Mouse (Mus musculus): ENCODE results near the gene Wdr25.

Wdr25 gene

DNA sequence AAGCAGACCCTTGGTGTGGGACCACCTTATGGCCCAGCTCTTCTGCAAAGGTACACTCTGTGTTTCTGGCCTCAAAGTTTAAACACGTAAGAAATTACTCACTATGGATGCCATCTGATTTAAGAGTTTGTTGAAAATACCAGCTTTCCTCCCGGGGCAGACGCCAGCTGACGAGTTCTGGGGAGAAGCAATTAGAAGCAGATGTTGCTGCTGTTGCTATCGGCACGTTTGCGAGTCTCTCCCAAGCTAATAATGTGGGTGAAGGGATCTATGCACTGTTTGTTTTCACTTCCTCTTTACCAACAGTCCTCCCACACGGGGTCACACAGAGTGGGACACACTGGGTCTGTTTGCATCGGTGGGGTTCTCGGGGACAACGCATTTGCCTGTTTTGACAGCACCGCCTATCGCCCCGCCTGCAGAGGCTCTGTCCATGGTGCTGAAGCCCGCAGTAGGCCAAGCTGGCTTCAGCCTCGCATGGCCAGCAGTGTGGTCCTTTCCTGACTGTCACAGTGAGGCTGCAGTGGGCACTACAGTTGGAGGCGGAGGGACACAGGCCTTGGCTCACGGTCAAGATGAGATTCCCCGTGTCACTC, 101.1 kb downstream of the Wdr25 start:
- DNase-seq = peak; percentile 80 to 81

DNA sequence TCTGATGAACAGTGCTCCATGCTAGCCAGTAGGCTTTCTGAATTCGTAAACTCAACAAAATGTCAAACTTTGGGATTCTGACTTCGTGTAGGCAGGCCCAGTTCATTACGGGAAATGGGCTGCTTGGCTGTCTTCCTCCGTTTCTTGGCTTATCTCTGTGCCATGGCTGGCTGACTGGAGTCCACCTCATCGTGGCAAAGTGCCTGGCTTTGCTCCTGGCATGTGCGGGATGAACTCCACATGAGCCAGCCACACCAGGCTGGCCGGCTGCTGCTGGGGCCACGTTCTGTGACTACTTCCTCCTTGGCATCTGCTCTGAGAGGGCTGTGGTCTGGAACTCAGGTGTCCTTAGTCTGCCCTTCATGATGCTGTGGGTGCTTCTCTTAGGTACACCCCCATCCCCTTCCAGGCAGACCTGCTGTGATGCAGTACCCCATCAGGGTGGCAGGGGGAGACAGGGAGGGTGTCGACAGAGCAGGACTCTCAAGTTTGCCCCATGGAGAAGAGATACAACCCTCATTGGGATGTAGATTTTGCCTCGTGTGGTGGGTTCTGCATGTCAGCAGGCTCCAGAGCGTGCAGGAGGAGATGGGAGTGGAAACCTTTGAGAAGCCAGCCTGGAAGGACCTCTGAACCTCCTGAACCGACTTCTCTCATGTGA, 102.7 kb downstream of the Wdr25 start:
- no peak for DNase-seq

DNA sequence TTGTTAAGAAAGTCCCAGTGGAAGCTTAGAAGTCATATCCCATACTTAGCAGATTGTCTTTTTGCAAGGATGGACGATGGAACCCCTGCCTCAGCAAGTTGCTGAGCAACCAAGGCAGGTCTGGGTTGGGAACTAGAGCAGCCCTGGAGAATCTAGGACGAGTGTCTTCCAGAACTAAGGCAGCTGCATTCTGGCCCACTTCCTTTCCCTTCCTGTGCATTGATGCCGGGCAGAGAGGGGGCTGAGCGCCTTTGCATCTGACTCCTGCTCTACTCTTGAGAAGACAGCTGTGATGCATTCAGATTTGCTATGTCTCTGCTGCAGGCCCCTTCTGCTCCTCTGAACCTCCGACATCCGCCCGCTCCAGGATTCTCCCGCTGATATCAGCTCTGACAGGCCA, 103.8 kb downstream of the Wdr25 start:
- DNase-seq = no peak

DNA sequence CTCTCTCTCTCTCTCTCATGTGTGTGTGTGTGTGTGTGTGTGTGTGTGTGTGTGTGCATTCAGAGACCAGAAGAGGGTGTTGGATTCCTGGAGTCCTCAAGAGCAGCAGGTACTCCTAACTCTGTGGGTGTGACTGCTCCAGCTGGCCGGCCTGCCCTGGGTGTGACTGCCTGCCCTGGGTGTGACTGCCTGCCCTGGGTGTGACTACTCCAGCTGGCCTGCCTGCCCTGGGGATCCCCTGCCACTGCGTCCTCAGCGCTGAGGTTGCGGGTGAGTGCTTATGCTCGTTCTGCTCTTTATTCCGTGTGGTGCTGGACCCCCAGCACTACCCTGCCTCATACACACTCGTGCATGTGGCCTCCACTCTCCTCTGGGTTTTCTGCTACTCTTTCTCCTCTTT, 109.5 kb downstream of the Wdr25 start:
- DNase-seq = no peak

DNA sequence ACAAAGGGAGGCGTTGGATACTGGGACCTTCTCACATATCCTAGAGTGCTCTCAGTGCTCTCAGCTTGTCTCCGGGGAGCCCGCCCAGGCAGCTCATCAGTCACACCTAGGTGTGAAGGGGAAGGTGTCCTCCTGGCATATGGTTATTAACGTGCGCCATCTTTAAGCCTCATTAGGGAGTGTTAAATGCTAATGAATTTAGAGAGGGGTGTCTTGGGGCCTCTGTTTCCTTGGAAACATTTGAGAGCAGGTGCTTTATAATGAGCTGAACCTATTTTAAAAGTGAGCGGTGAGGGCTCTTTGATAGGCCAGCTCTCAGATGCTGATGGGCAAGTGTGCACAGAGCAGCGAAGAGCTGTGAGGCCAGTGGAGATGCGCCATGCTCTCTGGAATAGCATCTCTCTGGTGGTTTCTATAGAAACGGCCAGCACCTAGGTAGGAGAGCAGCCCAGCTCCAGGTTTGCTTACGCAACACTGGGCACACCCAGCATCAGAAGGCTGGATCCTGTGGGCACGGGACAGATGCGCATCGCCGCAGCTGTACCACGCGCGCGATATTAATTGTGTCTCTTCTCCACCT, 116.7 kb downstream of the Wdr25 start:
- DNase-seq = no peak

DNA sequence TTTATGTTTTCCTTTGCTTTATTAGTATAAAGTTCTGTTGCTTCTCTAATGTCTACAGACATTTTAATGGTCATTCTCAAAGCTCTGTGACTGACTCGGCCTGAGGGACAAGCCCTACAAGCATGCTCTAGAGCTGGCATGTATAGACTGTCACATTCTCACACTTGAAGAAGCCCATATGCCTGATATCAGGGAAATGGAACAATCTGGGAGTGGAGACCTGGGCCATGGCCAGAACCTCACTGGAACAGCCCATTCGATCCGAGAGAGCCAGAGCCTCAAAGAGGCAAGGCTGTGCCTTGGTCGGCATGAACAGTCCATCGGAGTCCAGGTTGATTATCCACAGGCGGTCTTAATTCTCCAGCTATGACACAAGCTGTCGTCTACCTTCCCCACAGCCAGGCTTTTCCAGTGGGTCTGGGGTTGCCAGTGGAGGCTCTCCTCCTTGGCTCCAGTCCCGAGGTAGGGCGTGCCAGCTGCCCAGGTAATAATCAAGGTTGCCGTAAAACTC, 128.8 kb downstream of the Wdr25 start:
- DNase-seq = no peak

DNA sequence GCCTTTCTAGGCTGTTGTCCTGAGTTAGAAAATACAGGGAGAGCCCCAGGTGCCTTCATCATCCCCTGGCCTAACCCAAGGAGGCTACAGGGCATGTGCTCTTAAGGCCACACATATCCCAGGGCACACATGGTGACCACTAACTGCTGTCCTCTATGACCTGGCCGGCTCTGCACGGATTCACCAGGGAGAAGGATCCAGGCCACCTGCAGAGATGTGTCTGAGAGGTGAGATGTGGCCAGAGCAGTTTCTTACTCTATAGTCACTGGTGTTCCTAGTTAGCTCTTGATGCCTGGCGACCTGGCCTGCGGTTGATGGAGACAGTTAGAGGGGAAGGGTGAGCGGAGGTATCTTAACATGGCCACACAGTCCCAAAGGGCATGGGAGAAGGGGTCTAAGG, 129.5 kb downstream of the Wdr25 start:
- no peak for DNase-seq

DNA sequence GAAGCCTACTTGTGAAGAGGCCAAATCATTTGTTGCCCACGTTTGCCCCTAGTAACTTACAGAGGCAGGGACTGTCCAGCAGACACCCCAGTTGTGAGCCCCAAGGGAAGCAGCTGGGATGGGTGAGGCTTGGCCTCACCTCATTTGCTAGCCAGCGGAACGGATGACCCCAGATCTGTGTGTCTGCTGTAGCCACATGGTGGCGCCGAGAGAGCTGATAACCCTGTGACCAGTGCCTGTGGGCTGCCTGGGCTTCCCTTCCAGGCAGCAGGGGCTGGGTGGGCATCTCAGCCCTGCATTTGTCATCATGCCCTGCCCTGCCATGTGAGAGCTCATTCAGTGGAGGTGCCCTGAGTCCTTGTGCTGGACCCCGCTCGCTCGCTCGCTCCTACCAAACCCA, 130.3 kb downstream of the Wdr25 start:
- DNase-seq = peak; percentile 12 to 19

DNA sequence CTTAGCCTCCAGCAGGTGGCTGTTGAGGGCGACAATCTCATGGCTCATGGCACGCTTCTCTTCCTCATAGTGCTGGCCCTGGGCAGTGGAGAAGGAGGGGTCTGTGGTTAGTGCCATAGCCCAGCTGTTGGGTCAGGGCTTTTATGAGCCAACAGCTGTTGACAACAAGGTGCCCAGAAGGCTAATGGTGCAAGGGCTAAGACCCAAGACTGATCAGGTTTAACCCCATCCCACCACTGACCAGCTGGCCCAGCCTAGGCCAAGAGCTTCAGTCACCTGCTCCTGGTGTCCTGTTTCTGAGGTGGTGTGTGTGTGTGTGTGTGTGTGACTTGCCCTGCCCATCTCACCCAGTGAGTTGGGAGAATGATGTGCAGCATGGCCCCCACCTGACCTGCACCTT, 143.6 kb downstream of the Wdr25 start:
- no peak for DNase-seq

DNA sequence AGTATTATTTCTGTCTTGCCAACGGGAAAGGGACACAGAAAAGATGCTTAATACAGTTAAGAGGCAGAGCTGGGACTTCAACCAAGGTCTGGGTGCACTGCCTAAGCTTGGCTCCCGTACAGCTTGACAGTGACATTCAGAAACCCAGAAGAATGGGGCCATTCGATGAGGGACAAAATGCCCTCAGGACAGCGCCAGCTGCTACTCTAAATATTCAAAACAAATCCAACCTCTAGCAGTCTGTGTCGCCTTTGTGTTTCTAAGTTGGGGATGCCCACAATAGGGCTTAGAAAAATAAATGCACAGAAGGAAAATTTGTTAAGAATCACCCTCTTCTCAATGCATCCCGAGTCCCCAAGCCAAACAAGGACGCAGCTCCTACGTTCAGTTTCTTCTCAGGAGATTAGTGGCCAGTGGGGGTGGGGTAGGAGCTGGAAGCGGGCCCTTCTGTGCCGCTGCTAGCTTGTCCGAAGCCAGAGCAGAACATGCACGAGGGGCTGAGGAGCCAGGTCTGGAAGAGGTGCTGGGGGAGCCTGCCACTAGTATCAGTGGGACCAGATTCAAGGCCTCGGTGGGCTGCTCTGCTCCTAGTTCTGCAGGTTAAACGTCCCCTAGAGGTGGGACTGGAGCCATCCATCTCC, 144.9 kb downstream of the Wdr25 start:
- DNase-seq = no peak

DNA sequence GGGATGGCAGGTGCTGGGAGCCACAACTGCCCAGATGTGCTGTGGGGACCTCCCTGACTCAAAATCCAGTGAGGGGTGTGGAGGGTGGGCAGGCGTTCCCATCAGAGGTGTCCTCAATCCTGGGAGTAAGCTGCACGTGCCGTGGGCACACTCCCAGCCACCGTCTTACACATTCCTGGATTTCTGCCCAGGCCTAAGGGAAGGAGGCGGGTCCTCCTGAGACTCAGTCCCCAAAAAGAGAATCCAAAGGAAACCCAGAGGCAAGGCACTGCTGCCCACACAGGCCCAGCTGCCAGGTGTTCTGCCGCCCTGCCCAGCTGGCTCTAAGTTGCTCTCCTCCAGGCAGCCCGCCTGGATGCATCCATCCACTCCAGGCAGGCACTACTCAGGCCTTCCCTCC, 145.9 kb downstream of the Wdr25 start:
- DNase-seq = no peak

DNA sequence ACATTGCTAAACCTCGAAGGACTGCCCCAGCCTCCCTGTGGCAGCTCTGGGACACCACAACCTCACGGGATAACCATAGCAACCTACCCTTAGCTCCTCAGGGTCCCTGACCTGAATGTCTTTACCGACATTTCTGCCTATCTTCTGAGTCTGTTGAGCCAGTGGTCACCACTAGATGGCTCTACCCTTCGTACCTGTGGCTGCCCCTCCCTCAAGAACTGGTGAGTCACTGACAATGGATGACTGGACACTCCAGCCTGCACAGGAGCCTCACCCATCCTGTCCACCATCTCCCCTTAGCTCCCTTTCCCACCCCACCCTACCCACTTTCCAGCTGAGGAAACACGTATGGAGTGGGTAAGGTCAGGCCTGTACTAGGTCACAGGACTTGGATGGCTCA, 151.1 kb downstream of the Wdr25 start:
- peak; percentile 31 to 42 for DNase-seq

DNA sequence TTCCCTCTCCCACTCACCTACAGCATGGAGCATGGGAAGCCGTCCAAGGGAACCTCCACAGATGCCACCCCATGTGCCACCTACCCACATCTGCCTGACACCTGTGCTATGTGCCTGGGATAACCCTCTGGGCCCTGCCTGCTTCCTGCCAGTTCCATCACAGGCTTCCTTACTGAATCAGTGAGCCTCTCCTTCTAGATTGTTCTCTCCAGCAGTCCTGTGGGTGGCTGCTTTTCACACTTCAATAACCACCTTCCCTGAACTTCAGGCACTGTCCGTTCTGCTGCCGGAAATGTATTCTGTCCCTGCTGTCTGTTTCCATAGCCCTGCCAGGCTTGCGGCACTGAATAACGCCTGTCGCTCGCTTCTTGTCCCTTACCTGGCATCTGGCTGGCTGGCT, 152.2 kb downstream of the Wdr25 start:
- DNase-seq = no peak

DNA sequence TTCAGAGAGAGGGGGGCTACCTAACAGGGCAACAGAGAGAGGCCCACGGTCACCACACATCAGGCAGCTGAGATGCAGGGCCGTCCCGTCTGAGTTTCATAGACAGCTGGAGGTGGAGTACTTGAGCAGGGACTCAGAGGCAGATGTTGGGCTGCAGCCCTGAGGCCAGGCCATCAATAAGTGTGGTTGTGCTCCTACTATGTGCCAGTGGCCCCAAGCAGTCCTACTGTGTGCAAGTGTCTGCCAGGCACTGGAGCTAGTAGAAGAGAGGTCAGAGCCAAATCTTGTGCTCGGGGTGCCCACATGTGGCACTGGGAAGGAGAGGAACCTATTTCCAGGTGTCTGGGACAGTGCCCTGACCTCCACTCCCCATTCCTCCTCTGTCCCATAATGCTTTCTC, 156.5 kb downstream of the Wdr25 start:
- DNase-seq = no peak

DNA sequence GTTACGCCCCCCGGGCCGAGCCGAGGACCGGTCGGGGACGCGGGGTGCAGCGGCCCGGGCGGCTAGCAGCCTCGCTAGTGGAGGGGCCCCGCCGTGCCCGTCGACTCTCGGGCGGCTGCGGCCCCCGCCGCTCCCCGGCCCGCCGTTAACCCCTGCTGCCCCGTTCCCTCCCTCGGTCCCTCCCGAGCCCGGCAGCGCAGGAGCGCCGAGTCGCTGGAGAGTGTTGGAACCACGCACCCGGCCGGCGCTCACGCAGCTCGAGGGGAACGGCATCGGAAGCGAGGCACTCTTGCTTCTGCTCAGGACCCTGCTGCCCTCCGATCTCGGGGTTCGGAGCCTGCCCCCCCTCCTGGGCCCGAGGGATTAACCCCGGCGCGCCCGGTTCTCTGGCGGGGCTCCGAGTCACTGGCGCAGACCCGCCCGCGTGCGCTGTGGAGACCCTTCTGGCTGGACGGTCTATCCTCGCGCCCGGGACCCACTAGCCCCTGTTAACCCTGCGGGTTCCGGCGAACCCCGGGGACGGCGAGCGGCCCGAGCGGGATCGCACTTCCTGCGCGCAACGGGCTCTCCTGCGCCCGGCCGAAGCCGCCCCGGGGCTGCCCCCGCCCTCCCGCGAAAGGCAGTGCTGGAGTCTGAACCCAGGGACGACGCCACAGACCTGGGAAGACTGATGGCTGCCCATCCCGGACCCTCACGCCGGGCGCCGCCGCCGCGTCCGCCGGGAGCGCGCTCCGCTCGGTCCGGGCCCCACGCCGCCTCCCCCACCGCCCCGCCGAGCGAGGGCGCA, 159.8 kb downstream of the Wdr25 start:
- no peak for DNase-seq

DNA sequence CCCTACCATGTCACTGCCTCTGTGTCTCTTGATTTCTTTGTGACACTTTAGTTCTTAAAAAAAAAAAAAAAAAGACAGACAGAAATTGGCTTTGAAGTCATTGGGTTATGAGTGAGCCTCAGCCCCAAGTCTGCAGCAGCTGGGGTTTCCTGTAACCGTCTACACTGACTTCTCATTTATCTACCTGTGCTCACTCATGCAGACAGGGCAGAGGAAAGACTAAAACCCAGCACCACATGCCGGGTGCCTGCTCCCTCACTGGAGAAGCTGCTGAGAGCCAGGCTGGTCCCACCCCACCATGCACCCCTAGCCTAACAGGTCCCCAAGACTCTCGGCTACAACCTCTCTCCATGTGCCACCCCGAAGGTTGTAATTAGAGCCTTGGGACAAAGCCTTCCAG, 164.3 kb downstream of the Wdr25 start:
- no peak for DNase-seq

DNA sequence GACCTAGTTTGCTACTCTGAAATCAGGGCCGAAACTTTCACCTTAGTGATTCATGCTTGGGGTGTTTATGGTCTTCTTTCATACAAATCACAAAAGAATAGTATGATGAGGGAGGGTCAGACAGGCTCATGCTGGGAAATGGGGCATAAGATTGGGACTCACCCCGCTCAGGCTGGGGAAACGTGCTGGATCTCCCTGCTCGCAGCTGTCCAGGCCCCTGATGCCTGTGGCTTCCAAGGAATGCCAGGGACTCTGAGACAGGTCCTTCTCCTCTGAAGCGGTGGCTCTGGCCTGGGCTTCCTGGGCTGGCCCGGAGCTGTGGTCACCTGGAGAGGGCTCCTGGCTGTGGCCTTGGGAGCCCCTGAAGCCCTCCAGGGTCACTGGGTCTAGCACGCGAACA, 165.2 kb downstream of the Wdr25 start:
- no peak for DNase-seq

DNA sequence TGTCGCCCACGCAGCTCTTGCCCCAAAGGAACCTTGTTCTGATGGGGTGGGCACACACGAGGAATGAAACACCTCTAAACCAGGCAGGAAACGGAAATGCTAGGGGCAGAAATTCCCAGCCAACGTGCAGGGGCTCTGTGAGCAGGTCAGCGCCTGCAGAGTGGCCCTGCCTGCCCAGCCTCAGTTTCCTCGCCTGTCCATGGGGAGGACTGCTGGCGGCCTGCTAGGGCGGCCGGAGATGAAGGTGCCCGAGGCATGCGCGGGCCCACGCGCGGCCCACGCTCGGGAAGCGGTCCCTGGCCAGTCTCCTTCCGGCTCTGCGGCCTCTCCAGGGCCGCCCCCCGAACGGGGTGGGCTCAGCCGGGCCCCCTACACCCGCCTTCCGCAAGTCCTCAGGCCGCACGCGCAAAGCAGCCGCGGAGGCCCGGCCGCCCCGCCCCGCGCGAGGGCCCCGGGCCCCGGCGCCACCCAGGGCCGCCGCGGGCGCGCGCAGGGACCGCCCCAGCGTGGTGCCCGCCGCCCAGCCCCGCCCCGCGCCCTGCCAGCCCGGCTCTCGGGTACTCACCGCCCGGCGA, 174.2 kb downstream of the Wdr25 start:
- DNase-seq = peak; percentile 61 to 70

DNA sequence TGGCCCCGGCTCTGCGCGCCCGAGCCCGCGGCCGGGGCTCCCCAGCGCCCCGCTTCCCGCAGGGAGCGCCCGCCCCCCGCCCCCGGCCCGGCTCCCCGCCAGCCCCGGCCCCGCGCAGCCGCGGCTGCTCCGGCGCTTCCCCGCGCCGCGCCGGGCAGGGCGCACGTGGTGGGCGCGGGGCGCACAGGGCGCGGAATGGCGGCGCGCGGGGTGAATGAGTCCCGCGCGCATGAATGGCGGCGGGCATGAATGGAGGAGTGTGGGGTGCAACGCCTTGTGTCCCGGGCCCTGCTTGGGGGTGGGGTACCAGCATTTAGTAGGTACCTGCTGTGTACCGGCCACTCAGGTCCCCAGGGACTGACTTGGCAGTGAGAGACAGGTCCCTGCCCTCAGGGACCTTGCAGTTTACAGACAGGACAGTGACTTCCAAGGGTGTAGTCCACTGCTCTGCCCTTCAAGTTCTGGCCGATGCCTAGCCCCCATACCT, 174.8 kb downstream of the Wdr25 start, which contains the start of gene Begain:
Begain (minus strand) TSS at position 51 of the 487 bp plus-strand sequence.
- no peak for DNase-seq

DNA sequence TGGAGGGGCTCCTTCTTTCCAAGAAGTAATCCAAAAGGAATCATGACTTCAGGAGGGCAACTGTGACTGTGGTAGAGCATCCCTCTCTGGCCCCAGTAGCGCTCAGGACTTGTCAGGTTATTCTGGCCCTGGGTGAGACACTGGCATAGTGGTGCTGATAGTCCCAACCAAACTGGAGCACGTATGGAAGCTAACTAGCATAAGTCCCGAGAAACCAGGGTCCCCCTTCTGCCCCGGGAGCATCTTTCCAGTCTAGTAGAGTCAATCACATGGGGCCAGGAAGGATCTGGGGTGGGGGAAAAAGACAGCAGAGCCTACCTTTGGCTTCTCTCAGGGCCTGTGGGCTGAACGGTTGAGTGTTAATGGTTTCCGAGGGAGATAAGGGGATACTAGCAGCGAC, 175.3 kb downstream of the Wdr25 start:
- DNase-seq = no peak

DNA sequence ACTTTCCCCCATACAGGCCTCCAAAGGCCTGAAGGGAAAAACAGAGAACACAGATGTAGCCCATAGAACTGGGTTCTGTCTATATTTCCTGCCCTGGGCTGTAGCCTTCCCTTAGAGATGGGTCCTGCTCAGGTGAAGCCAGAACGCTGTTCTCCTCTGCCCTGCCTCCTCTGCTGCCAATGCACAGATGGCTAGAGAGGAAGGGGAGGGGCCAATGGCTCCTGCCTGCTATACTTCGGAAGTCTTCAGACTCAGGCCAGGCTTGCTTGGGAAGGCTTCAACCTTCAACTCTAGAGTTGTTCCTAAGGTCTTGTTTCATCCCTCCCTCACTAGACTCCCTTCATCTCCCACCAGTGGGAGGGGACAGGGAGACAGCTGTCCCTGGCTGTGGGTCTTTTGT, 176.3 kb downstream of the Wdr25 start:
- DNase-seq = peak in 1 of 2 experiments; percentile 51

DNA sequence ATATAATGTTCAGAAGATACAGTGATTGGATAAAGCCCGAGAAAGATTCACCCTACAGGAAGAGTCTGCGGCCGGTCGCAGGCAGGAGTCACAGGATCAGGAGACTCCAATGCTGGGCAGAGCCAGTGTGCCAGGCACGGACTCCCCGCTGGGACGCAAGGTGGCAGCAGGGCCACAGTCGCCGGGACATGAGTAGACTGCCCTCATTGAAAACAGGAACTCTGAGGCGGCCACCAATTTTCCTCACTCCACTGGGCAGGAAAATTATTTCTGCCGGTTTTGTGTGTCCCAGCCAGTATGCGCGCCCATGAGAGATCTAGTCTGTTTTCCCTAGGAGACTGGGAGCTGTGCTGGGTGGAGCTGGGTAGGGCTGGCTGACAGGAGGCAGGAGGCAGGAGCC, 177.8 kb downstream of the Wdr25 start:
- DNase-seq = peak; percentile 79 to 80

DNA sequence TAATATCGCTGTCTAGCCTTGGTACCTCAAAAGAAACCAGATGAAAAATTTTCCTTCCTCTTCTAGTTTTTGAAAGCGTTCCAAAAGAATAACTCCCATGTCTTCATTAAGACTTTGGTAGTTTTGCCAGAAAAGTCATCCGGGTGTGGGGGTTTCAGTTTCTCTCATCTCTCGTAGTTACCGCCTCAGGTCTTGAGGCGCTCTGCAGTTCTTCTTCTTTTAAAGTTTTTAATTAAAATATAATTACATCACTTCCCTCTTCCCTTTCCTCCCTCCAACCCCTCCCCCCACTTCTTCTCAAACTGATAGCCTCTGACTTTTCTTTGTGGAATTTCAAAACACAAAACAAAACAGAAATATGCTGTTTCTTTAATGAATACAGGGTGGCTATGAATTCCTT, 180.7 kb downstream of the Wdr25 start:
- DNase-seq = peak; percentile 57 to 65

Data from B cell, adult 2 months (primary cell).